Mouse (Mus musculus): ENCODE measurements at regions not wholly inside any gene's neighbourhood (a gene's known extent, or its start where the extent isn't known, plus 50 kb on each side); places are given as distances from the start of the nearest gene placed in this dataset.

DNA sequence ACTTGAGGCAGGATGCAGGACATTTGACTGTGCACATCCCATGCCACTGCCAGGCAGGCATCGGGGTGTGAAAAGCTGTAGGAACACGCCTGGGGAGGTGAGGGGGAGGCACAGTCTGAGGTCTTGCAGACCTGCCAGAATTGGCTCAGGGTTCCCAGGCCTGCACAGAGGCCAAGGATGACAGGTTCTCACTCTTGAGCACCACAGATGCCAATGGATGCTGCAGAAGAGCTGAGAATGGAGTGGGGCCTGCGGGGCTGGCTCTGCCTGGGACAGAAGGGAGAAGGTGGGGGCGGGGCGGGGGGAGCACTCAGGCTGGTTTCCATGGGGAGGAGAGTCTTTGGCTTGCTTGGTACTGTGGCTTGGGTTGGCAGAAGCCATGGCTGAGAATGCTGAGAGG lies 469.2 kb upstream of the Syt1 start:
- TF ChIP-seq HCFC1 (IDR thresholded peaks at IDR 0.05; ENCODE audit: borderline replicate concordance, insufficient read depth, low read length) (no peak), ZC3H11A (IDR thresholded peaks at IDR 0.05; ENCODE audit: borderline replicate concordance, low read depth, low read length) (no peak), CHD2 (IDR thresholded peaks at IDR 0.05; ENCODE audit: low read depth, low read length) (no peak), MAFK (IDR thresholded peaks at IDR 0.05; ENCODE audit: insufficient read depth, low read depth, low read length) (no peak), ZNF384 (IDR thresholded peaks at IDR 0.05; ENCODE audit: low read depth, low read length) (no peak)
- no peak overlapping the region for H3K9ac ChIP-seq (ENCODE audit: insufficient read depth, low read depth, low read length, poor library complexity, severe bottlenecking)
- H3K36me3 ChIP-seq (ENCODE audit: control insufficient read depth, insufficient read depth, low read length, poor library complexity, severe bottlenecking), result no peaks in the 10 kb centered on the region
- in situ Hi-C loops (cut with MboI; ENCODE audit: low sequenced_read_pairs in 2 of 2, unreplicated experiment in 2 of 2), result no loop called here
- H3K9me3 ChIP-seq (ENCODE audit: control insufficient read depth, insufficient read depth, low read depth, low read length), result no peaks in the 10 kb centered on the region
- no peaks in the 10 kb centered on the region for H3K4me1 ChIP-seq (ENCODE audit: control insufficient read depth in 2 of 2, insufficient read depth in 2 of 2, low read length in 2 of 2, poor library complexity in 1 of 2)
- H3K4me3 ChIP-seq (ENCODE audit: insufficient read depth in 1 of 2, low read depth in 1 of 2, low read length in 2 of 2, poor library complexity in 1 of 2, severe bottlenecking in 1 of 2), result no peak overlapping the region
- no peak overlapping the region for H3K27ac ChIP-seq (ENCODE audit: insufficient read depth, low read depth, low read length, poor library complexity, severe bottlenecking)
- DNase-seq (ENCODE audit: low read depth, low spot score), result no peak

DNA sequence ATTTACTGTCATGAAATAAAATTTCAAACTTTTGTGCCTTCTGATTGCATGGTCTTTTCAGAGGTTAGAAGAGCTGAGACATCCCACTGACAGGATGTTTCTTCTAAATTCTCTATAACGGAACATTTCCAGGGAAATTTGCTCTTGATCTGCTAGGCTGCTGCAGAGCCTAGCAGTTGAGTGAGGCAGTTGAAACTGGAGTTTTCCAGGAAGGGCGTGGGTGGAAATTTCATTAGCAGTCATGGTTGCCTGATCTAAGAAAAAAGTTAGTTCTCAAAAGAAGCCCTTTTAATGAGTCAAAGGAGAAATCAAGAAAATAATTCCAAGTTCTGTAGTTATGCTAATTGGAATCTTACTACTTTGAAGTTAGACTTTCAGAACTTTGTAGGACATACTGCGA lies 455.7 kb upstream of the Syt1 start:
- no peaks in the 10 kb centered on the region for H3K4me1 ChIP-seq (ENCODE audit: control insufficient read depth in 2 of 2, insufficient read depth in 2 of 2, low read length in 2 of 2, poor library complexity in 1 of 2)
- TF ChIP-seq HCFC1 (IDR thresholded peaks at IDR 0.05; ENCODE audit: borderline replicate concordance, insufficient read depth, low read length), result no peak
- no peak for TF ChIP-seq ZNF384 (IDR thresholded peaks at IDR 0.05; ENCODE audit: low read depth, low read length)
- no peak for TF ChIP-seq MAFK (IDR thresholded peaks at IDR 0.05; ENCODE audit: insufficient read depth, low read depth, low read length)
- no peak for TF ChIP-seq ZC3H11A (IDR thresholded peaks at IDR 0.05; ENCODE audit: borderline replicate concordance, low read depth, low read length)
- no peak for TF ChIP-seq CHD2 (IDR thresholded peaks at IDR 0.05; ENCODE audit: low read depth, low read length)
- DNase-seq (ENCODE audit: low read depth, low spot score), result no peak
- H3K27ac ChIP-seq (ENCODE audit: insufficient read depth, low read depth, low read length, poor library complexity, severe bottlenecking), result no peak overlapping the region
- in situ Hi-C loops (cut with MboI; ENCODE audit: low sequenced_read_pairs in 2 of 2, unreplicated experiment in 2 of 2), result no loop called here
- H3K9ac ChIP-seq (ENCODE audit: insufficient read depth, low read depth, low read length, poor library complexity, severe bottlenecking), result no peak overlapping the region
- no peaks in the 10 kb centered on the region for H3K9me3 ChIP-seq (ENCODE audit: control insufficient read depth, insufficient read depth, low read depth, low read length)
- H3K4me3 ChIP-seq (ENCODE audit: insufficient read depth in 1 of 2, low read depth in 1 of 2, low read length in 2 of 2, poor library complexity in 1 of 2, severe bottlenecking in 1 of 2), result no peak overlapping the region
- no peaks in the 10 kb centered on the region for H3K36me3 ChIP-seq (ENCODE audit: control insufficient read depth, insufficient read depth, low read length, poor library complexity, severe bottlenecking)

GRCm38 (mm10) chr10:109431112-109431511 lies 420.3 kb upstream of the Syt1 start:
- no peaks in the 10 kb centered on the region for H3K36me3 ChIP-seq (ENCODE audit: control insufficient read depth, insufficient read depth, low read length, poor library complexity, severe bottlenecking)
- no peak overlapping the region for H3K4me3 ChIP-seq (ENCODE audit: insufficient read depth in 1 of 2, low read depth in 1 of 2, low read length in 2 of 2, poor library complexity in 1 of 2, severe bottlenecking in 1 of 2)
- H3K4me1 ChIP-seq (ENCODE audit: control insufficient read depth in 2 of 2, insufficient read depth in 2 of 2, low read length in 2 of 2, poor library complexity in 1 of 2), result no peaks in the 10 kb centered on the region
- H3K27ac ChIP-seq (ENCODE audit: insufficient read depth, low read depth, low read length, poor library complexity, severe bottlenecking), result no peak overlapping the region
- no peak overlapping the region for H3K9ac ChIP-seq (ENCODE audit: insufficient read depth, low read depth, low read length, poor library complexity, severe bottlenecking)
- TF ChIP-seq ZNF384 (IDR thresholded peaks at IDR 0.05; ENCODE audit: low read depth, low read length) (no peak), ZC3H11A (IDR thresholded peaks at IDR 0.05; ENCODE audit: borderline replicate concordance, low read depth, low read length) (no peak), CHD2 (IDR thresholded peaks at IDR 0.05; ENCODE audit: low read depth, low read length) (no peak), HCFC1 (IDR thresholded peaks at IDR 0.05; ENCODE audit: borderline replicate concordance, insufficient read depth, low read length) (no peak), MAFK (IDR thresholded peaks at IDR 0.05; ENCODE audit: insufficient read depth, low read depth, low read length) (no peak)
- no peak for DNase-seq (ENCODE audit: low read depth, low spot score)
- no peaks in the 10 kb centered on the region for H3K9me3 ChIP-seq (ENCODE audit: control insufficient read depth, insufficient read depth, low read depth, low read length)
- in situ Hi-C loops (cut with MboI; ENCODE audit: low sequenced_read_pairs in 2 of 2, unreplicated experiment in 2 of 2), result no loop called here

DNA sequence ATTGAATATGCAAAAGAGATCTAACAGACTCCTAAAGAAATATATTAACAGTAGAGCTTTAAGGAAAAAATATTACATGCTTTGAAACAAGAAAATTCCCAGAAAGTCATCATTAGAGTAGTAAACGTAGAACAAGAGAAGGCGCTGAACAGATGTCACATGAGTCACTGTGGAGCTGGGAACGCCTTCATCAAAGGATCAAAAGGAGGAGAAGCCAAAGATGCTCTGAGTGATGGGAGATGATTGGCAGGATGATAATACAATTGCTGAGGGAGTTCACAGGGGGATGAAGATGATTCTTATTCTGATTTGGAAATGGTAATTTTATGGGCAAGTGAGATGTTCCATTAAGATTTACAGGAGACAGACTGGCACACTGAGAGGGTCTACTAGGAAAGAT lies 417.1 kb upstream of the Syt1 start:
- Histone ChIP-seq H3K4me1 (ENCODE audit: control insufficient read depth in 2 of 2, insufficient read depth in 2 of 2, low read length in 2 of 2, poor library complexity in 1 of 2) (no peaks in the 10 kb centered on the region), H3K36me3 (ENCODE audit: control insufficient read depth, insufficient read depth, low read length, poor library complexity, severe bottlenecking) (no peaks in the 10 kb centered on the region), H3K9ac (ENCODE audit: insufficient read depth, low read depth, low read length, poor library complexity, severe bottlenecking) (no peak overlapping the region), H3K27ac (ENCODE audit: insufficient read depth, low read depth, low read length, poor library complexity, severe bottlenecking) (no peak overlapping the region), H3K9me3 (ENCODE audit: control insufficient read depth, insufficient read depth, low read depth, low read length) (no peaks in the 10 kb centered on the region), H3K4me3 (ENCODE audit: insufficient read depth in 1 of 2, low read depth in 1 of 2, low read length in 2 of 2, poor library complexity in 1 of 2, severe bottlenecking in 1 of 2) (no peak overlapping the region)
- DNase-seq (ENCODE audit: low read depth, low spot score), result no peak
- in situ Hi-C loops (cut with MboI; ENCODE audit: low sequenced_read_pairs in 2 of 2, unreplicated experiment in 2 of 2), result no loop called here
- TF ChIP-seq HCFC1 (IDR thresholded peaks at IDR 0.05; ENCODE audit: borderline replicate concordance, insufficient read depth, low read length) (no peak), MAFK (IDR thresholded peaks at IDR 0.05; ENCODE audit: insufficient read depth, low read depth, low read length) (no peak)

DNA sequence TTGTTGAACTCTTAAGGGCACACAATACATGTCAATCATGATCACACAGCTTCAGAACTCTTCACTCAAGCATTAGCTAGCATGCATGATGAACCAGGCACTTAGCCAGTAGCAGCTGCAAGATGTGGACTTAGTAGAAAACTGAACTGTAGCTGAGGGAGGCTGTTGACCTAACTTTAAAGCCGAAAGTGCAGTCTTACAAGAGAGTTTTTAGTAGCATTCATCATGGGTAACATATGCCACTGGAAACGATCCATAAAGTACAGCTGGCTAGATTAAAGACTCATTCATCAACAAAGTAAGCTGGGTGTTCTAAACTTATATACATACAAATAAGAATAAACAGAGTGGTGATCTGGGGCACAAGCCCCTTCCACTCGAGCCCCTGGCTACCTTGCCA lies 396.2 kb upstream of the Syt1 start:
- H3K36me3 ChIP-seq (ENCODE audit: control insufficient read depth, insufficient read depth, low read length, poor library complexity, severe bottlenecking), result no peaks in the 10 kb centered on the region
- H3K9ac ChIP-seq (ENCODE audit: insufficient read depth, low read depth, low read length, poor library complexity, severe bottlenecking), result no peak overlapping the region
- in situ Hi-C loops (cut with MboI; ENCODE audit: low sequenced_read_pairs in 2 of 2, unreplicated experiment in 2 of 2), result no loop called here
- H3K27ac ChIP-seq (ENCODE audit: insufficient read depth, low read depth, low read length, poor library complexity, severe bottlenecking), result no peak overlapping the region
- H3K4me1 ChIP-seq (ENCODE audit: control insufficient read depth in 2 of 2, insufficient read depth in 2 of 2, low read length in 2 of 2, poor library complexity in 1 of 2), result no peaks in the 10 kb centered on the region
- H3K9me3 ChIP-seq (ENCODE audit: control insufficient read depth, insufficient read depth, low read depth, low read length), result no peaks in the 10 kb centered on the region
- TF ChIP-seq ZNF384 (IDR thresholded peaks at IDR 0.05; ENCODE audit: low read depth, low read length) (no peak), HCFC1 (IDR thresholded peaks at IDR 0.05; ENCODE audit: borderline replicate concordance, insufficient read depth, low read length) (no peak), ZC3H11A (IDR thresholded peaks at IDR 0.05; ENCODE audit: borderline replicate concordance, low read depth, low read length) (no peak), MAFK (IDR thresholded peaks at IDR 0.05; ENCODE audit: insufficient read depth, low read depth, low read length) (no peak), CHD2 (IDR thresholded peaks at IDR 0.05; ENCODE audit: low read depth, low read length) (no peak)
- DNase-seq (ENCODE audit: low read depth, low spot score), result no peak
- no peak overlapping the region for H3K4me3 ChIP-seq (ENCODE audit: insufficient read depth in 1 of 2, low read depth in 1 of 2, low read length in 2 of 2, poor library complexity in 1 of 2, severe bottlenecking in 1 of 2)
